Mouse (Mus musculus) midbrain, embryonic 16.5 days (tissue): ENCODE measurements around the gene Setd2. TPM values are rescaled to one million over a fixed set of nuclear protein-coding genes. Genes with fewer than 3 reads are reported as not detected.

Experiments used
- ATAC-seq: fragments of 200-750 bp; cut with Nextera tagmentation; 2 replicates; pipeline ENCODE4 v1.8.0; 2017; ENCODE audit warnings: moderate TSS enrichment
- H3K27ac ChIP-seq: fragments of 300-500 bp; sonication (generic); 2 replicates; pipeline ENCODE4 v1.5.1; 2014; ENCODE audit warnings: mild to moderate bottlenecking, low read length, mixed read lengths
- H3K27me3 ChIP-seq: fragments of 300-500 bp; sonication (generic); 2 replicates; pipeline ENCODE4 v1.6.1; 2014; ENCODE audit warnings: low read depth, low read length, mixed read lengths; ENCODE audit not compliant: control insufficient read depth, insufficient read depth
- H3K36me3 ChIP-seq: fragments of 300-500 bp; sonication (generic); 2 replicates; pipeline ENCODE4 v1.6.1; 2014; ENCODE audit warnings: mild to moderate bottlenecking, low read length, moderate library complexity, mixed read lengths; ENCODE audit not compliant: control insufficient read depth, insufficient read depth
- H3K4me1 ChIP-seq: fragments of 300-500 bp; sonication (generic); 2 replicates; pipeline ENCODE4 v1.6.1; 2014; ENCODE audit warnings: mild to moderate bottlenecking, low read length, mixed read lengths; ENCODE audit not compliant: control insufficient read depth, insufficient read depth
- H3K4me2 ChIP-seq: fragments of 300-500 bp; sonication (generic); 2 replicates; pipeline ENCODE4 v1.6.1; 2014; ENCODE audit warnings: mild to moderate bottlenecking, low read length, mixed read lengths
- H3K4me3 ChIP-seq: fragments of 300-500 bp; sonication (generic); 2 replicates; pipeline ENCODE4 v1.5.1; 2014; ENCODE audit warnings: low read depth, mild to moderate bottlenecking, low read length, moderate library complexity, mixed read lengths
- H3K9ac ChIP-seq: fragments of 300-500 bp; sonication (generic); 2 replicates; pipeline ENCODE4 v1.6.1; 2014; ENCODE audit warnings: low read depth, low read length, mixed read lengths
- H3K9me3 ChIP-seq: fragments of 300-500 bp; sonication (generic); replicated peaks from 2 replicates; pipeline ENCODE4 v1.6.1; 2014; ENCODE audit warnings: mild to moderate bottlenecking, low read length, mixed read lengths; ENCODE audit not compliant: control insufficient read depth, poor library complexity, severe bottlenecking
- WGBS: fragments of 180-500 bp; shearing (Covaris S2); extraction: QIAGEN DNeasy Blood & Tissue Kit; methylation state at CpG from one replicate; pipeline ENCODE4 v1.1.7; 2014; 5-methylcytosine and 5-hydroxymethylcytosine counted together
- polyA plus RNA-seq: library from polyadenylated mRNA; unstranded; fragments of >200 nt; fragmentation: Nextera tagmentation; extraction: Ambion mirVana; gene quantifications from 2 replicates; pipeline ENCODE4 v1.2.1, GENCODE M21; 2015

The Setd2 gene
- polyA plus RNA-seq, 1 experiment from 2014 or later, result 32.6 TPM

- peaks cover 36% of the 10 kb centered on the region; the same call in 1 of the 2 replicates for H3K4me1 ChIP-seq
Observed at GRCm38 (mm10) chr9:110655651-110656007, 123.2 kb downstream of the Setd2 start.

DNA sequence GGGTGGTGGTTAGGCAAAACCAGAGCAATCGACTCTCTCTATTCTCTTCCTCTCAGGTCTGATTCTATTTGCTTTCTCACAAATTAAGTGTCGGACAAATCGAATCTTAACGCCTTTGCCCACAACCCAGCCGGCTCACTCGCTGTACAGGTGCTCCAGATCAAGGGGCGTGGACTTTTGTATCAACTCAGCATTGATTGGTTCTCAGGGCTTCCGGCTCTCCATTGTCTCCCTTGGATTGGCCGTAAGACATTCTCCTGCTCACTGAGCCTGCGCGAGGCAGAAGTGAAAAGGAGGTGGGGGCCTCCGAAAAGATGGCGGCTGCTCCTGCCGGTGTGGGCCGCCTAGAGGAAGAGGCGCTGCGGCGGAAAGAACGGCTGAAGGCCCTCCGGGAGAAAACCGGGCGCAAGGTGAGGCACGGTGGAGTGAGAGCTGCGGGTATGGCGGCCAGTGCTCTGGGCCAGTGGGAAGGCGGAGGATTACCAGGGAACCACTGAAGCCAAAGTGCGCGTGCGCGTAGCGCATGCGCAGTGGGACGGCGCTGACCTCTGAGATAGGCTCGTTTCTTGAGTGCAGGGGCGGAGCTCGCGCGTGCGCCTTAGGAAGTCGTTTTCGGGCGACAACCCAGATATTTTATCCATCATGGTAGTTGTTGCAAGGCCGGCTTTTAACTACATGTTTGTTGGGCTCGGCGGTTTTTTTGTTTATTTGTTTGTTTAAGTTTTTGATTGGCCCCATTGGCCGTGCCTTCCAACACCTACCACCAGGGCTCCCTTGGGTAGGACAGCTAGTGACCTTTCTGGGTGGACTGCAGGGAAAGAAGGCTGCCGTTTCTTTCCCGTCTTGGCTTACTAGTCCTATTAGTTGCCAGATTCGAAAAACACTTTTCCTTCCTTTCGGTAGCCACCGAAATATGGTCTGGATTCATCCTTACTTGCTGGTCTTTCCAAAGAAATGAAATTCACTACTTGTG lies 124.1 kb downstream of the Setd2 start, which contains the start of gene Ccdc12:
TSS of gene Ccdc12 (plus strand) at position 255 of the 973 bp plus-strand sequence.
- WGBS, result under 1% methylated on average over 52 of the region's 52 CpGs
- ATAC-seq, result peak; percentile 98
- H3K4me2 ChIP-seq, result peak within 1 kb of the TSS; percentile 72
- peak within 1 kb of the TSS; percentile 65 for H3K4me3 ChIP-seq
- peak within 1 kb of the TSS; percentile 94 for H3K27ac ChIP-seq
- peaks cover 33% of the 10 kb centered on the region; the same call in 1 of the 2 replicates for H3K4me1 ChIP-seq
- H3K27me3 ChIP-seq, result peaks cover 2% of the 10 kb centered on the region; the same call in 1 of the 2 replicates
- H3K9me3 ChIP-seq, result no peaks in the 10 kb centered on the region
- peak within 1 kb of the TSS; percentile 76 for H3K9ac ChIP-seq
- no peaks in the 10 kb centered on the region for H3K36me3 ChIP-seq

More at GRCm38 (mm10) chr9:110655651-110656007, 123.2 kb downstream of the Setd2 start:
- peaks cover 2% of the 10 kb centered on the region; the same call in 1 of the 2 replicates for H3K27me3 ChIP-seq
- H3K9ac ChIP-seq, result peak overlapping the region; percentile 43
- WGBS, result 83% methylated on average over 10 of the region's 10 CpGs
- H3K36me3 ChIP-seq, result no peaks in the 10 kb centered on the region
- peak; percentile 1; the same call in 1 of the 2 replicates for ATAC-seq
- no peaks in the 10 kb centered on the region for H3K9me3 ChIP-seq
- H3K4me2 ChIP-seq, result peak overlapping the region; percentile 72
- peak overlapping the region; percentile 65 for H3K4me3 ChIP-seq
- H3K27ac ChIP-seq, result peak overlapping the region; percentile 94

GRCm38 (mm10) chr9:110657474-110658078 lies 125.2 kb downstream of the Setd2 start:
- H3K4me2 ChIP-seq, result peak overlapping the region; percentile 65
- no peaks in the 10 kb centered on the region for H3K27me3 ChIP-seq
- no peak overlapping the region; the same call in 1 of the 2 replicates for H3K9ac ChIP-seq
- peaks cover 28% of the 10 kb centered on the region; the same call in 1 of the 2 replicates for H3K4me1 ChIP-seq
- H3K27ac ChIP-seq, result no peak overlapping the region
- H3K36me3 ChIP-seq, result no peaks in the 10 kb centered on the region
- H3K9me3 ChIP-seq, result no peaks in the 10 kb centered on the region
- ATAC-seq, result no peak
- H3K4me3 ChIP-seq, result peak overlapping the region; percentile 65
- 82% methylated on average over 13 of the region's 13 CpGs for WGBS

DNA sequence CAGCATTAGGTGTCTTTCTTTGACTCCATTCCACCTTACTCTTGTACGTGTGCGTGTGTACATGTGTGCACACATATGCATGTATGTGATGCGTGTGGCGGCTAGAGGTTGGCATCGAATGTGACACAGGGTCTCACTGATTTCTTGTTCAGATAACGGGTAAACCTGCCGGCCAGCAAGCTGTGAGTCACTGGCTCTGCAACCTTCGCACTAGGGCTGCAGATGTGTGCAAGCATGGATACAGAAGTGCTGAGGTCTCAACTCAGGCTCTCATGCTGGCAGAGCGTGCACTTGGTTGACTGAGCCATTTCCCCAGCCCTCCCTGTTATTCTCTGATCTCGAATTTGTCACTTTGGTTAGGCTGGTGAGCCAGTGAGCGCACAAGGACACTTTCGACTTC lies 127.1 kb downstream of the Setd2 start:
- no peaks in the 10 kb centered on the region for H3K36me3 ChIP-seq
- H3K4me2 ChIP-seq, result no peak overlapping the region
- H3K27ac ChIP-seq, result no peak overlapping the region
- no peaks in the 10 kb centered on the region for H3K27me3 ChIP-seq
- WGBS, result 94% methylated on average over 12 of the region's 12 CpGs
- no peaks in the 10 kb centered on the region for H3K9me3 ChIP-seq
- H3K9ac ChIP-seq, result no peak overlapping the region
- peaks cover 20% of the 10 kb centered on the region; the same call in 1 of the 2 replicates for H3K4me1 ChIP-seq
- no peak for ATAC-seq
- no peak overlapping the region for H3K4me3 ChIP-seq

DNA sequence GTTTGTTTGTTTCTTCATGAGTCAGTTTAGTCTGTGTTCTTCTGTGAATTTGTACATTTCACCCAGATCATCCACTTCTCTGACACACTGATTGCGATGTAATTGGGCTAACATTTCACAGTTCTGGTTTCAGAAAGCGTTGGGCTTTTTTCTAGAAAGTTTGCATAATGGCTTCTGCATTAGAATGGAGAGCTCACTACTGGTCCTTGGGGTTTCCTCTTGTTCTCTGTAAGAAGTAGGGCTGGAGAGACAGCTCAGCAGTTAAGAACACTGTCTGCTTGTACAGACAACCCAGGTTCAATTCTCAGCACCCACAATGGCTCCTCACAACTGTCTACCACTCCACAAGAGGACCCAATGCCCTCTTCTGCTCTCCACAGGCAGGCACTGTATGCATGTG lies 127.8 kb downstream of the Setd2 start:
- no peak overlapping the region for H3K4me2 ChIP-seq
- no peak for ATAC-seq
- peaks cover 14% of the 10 kb centered on the region; the same call in 1 of the 2 replicates for H3K4me1 ChIP-seq
- no peak overlapping the region for H3K9ac ChIP-seq
- no peaks in the 10 kb centered on the region for H3K27me3 ChIP-seq
- H3K9me3 ChIP-seq, result no peaks in the 10 kb centered on the region
- no peak overlapping the region for H3K4me3 ChIP-seq
- 86% methylated on average over 2 of the region's 2 CpGs for WGBS
- H3K27ac ChIP-seq, result no peak overlapping the region
- H3K36me3 ChIP-seq, result no peaks in the 10 kb centered on the region

GRCm38 (mm10) chr9:110660856-110661612 lies 128.6 kb downstream of the Setd2 start:
- Histone ChIP-seq H3K27ac (no peak overlapping the region), H3K9ac (no peak overlapping the region), H3K36me3 (no peaks in the 10 kb centered on the region), H3K4me2 (no peak overlapping the region), H3K9me3 (no peaks in the 10 kb centered on the region), H3K4me3 (no peak overlapping the region), H3K4me1 (peaks cover 13% of the 10 kb centered on the region; the same call in 1 of the 2 replicates), H3K27me3 (no peaks in the 10 kb centered on the region)
- 88% methylated on average over 7 of the region's 7 CpGs for WGBS
- ATAC-seq, result no peak

DNA sequence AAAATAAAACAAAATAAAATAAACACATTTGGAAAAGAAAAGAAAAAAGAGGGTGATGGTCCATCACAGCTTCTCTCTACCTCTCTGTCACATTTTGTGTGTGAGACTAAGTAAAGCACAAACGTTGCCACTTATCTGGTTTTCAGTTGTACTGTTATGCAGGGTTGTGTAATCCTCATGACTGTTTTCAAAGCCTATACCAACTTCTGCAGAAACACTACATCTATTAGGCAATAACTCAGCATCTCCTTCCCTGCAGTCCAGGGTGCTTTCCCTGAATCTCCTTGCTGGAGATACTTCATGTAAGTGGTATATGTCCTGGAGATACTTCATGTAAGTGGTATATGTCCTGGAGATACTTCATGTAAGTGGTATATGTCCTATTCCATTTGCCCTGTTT lies 130.4 kb downstream of the Setd2 start:
- Histone ChIP-seq H3K27ac (no peak overlapping the region), H3K9me3 (no peaks in the 10 kb centered on the region), H3K4me1 (peaks cover 5% of the 10 kb centered on the region; the same call in 1 of the 2 replicates), H3K4me3 (no peak overlapping the region), H3K9ac (no peak overlapping the region), H3K27me3 (no peaks in the 10 kb centered on the region), H3K4me2 (no peak overlapping the region), H3K36me3 (no peaks in the 10 kb centered on the region)
- 89% methylated on average over 1 of the region's 1 CpGs for WGBS
- ATAC-seq, result no peak

- peaks cover 4% of the 10 kb centered on the region; the same call in 1 of the 2 replicates for H3K4me1 ChIP-seq
- H3K4me3 ChIP-seq, result no peak overlapping the region
- H3K4me2 ChIP-seq, result no peak overlapping the region
- H3K9me3 ChIP-seq, result no peaks in the 10 kb centered on the region
- 0 out of 2 replicates have a peak, but pooled peaks have one; percentile 28 for ATAC-seq
- WGBS, result 32% methylated on average over 4 of the region's 4 CpGs
- no peaks in the 10 kb centered on the region for H3K36me3 ChIP-seq
- H3K27me3 ChIP-seq, result no peaks in the 10 kb centered on the region
- no peak overlapping the region for H3K9ac ChIP-seq
- no peak overlapping the region for H3K27ac ChIP-seq
Observed at GRCm38 (mm10) chr9:110665912-110666311, 133.5 kb downstream of the Setd2 start.
